Mouse (Mus musculus) thymus, adult 2 months (tissue): ENCODE measurements around the gene Syngr1.

Experiments used
- CTCF ChIP-seq: fragments of 200-500 bp; IDR thresholded peaks from 2 replicates; pipeline ENCODE4 v1.5.1; 2012; ENCODE audit warnings: mild to moderate bottlenecking, control low read depth, low read length, moderate library complexity, borderline replicate concordance; ENCODE audit not compliant: control insufficient read depth, poor library complexity, insufficient read depth; ENCODE audit errors: extremely low read depth
- POLR2A ChIP-seq: fragments of 200-500 bp; IDR thresholded peaks from 2 replicates; pipeline ENCODE4 v1.6.1; 2012; ENCODE audit warnings: mild to moderate bottlenecking, low read length, control low read depth, moderate library complexity; ENCODE audit not compliant: control insufficient read depth, poor library complexity, insufficient read depth; ENCODE audit errors: extremely low read depth

- TF ChIP-seq CTCF (no peak), POLR2A (no peak)
Observed at GRCm38 (mm10) chr15:80053381-80054033, 37.6 kb upstream of the Syngr1 start.
